ENCODE assay signal across 19 mouse cellular contexts in the genomic region with DNA sequence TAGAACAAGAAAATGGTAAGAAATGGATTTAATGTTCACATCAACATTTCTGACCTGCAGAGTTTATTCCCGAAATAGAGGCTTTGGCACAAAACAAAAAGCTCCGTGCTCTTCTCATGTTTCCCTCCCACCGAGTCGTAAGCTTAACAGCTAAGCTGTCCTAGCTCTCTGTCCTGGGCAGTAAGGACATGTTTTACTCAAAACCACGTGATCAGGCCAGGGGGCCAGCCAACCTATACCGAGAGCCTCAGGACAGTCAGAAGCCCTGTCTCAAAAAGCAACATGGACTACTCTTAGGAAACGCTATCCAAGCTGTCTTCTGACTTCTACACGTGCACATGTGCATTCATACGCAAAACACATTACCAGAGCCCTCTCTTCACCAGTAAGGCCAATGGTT. TPM values are rescaled to one million over a fixed set of nuclear protein-coding genes. Genes with fewer than 3 reads are reported as not detected.
DNase-seq lines count a peak whose midpoint lies in the region; ATAC-seq and TF ChIP-seq lines count a peak whose summit lies in the region.
"Had no signal": no experiment of that assay in that cellular context is flagged by ENCODE, and none has a peak within 500 bp of the region (broad histone marks: within the 10 kb centered on the region; RNA-seq: fewer than 3 reads in every experiment).

No protein-coding gene starts in this region.

- H3K79me2 ChIP-seq in heart, adult 2 months (replicated peaks; ENCODE audit: control insufficient read depth, insufficient read depth, low read length), result peaks cover 11% of the 10 kb centered on the region

- H3K4me3 ChIP-seq in heart, adult 2 months, result no peak overlapping the region
- no peak overlapping the region for H3K4me3 ChIP-seq in liver, embryonic 11.5 days (ENCODE audit: low read depth, low read length)
- no peak overlapping the region for H3K4me3 ChIP-seq in liver, postnatal 0 days (ENCODE audit: low read depth, low read length)
- H3K4me3 ChIP-seq: hindbrain, embryonic 10.5 days had no signal

- H3K4me2 ChIP-seq in liver, embryonic 11.5 days, result no peak overlapping the region
- H3K4me2 ChIP-seq in liver, postnatal 0 days (ENCODE audit: low read depth, low read length), result no peak overlapping the region
- H3K4me2 ChIP-seq: hindbrain, embryonic 14.5 days had no signal

- WGBS in heart, adult 2 months, result 65% methylated on average over 9 of the region's 9 CpGs
- 84% methylated on average over 9 of the region's 9 CpGs for WGBS in liver, embryonic 11.5 days
- WGBS in liver, postnatal 0 days (ENCODE audit: insufficient replicate concordance), result 82% methylated on average over 9 of the region's 9 CpGs

- no peak for TF ChIP-seq POLR2A in heart, adult 2 months (IDR thresholded peaks at IDR 0.05; ENCODE audit: insufficient read depth, low read depth, low read length)

- no peak for ATAC-seq in liver, embryonic 11.5 days (replicated peaks; ENCODE audit: low FRiP score)
- ATAC-seq in liver, postnatal 0 days, result no peak
- ATAC-seq: CD4-positive, CD25-positive, alpha-beta regulatory T cell, adult 4 months; forebrain, embryonic 14.5 days; intestine, postnatal 0 days had no signal

- H3K9ac ChIP-seq in heart, adult 2 months (ENCODE audit: low read depth, low read length), result no peak overlapping the region
- H3K9ac ChIP-seq in liver, embryonic 11.5 days (ENCODE audit: low read depth, low read length), result no peak overlapping the region
- H3K9ac ChIP-seq in liver, postnatal 0 days (replicated peaks), result no peak overlapping the region
- H3K9ac ChIP-seq: hindbrain, embryonic 14.5 days had no signal

- TF ChIP-seq EP300 in heart, adult 2 months (IDR thresholded peaks at IDR 0.05; ENCODE audit: insufficient read depth, low read depth, low read length), result no peak
- no peak for TF ChIP-seq EP300 in liver, postnatal 0 days (IDR thresholded peaks at IDR 0.05; ENCODE audit: low read depth)

- peak overlapping the region; percentile 11; the same call in 1 of the 2 replicates for H3K27ac ChIP-seq in heart, adult 2 months
- no peak overlapping the region for H3K27ac ChIP-seq in liver, embryonic 11.5 days (ENCODE audit: low read depth, low read length)
- no peak overlapping the region for H3K27ac ChIP-seq in liver, postnatal 0 days (ENCODE audit: low read depth)
- H3K27ac ChIP-seq: hindbrain, embryonic 10.5 days; hindbrain, embryonic 14.5 days had no signal

- no peaks in the 10 kb centered on the region for H3K9me3 ChIP-seq in liver, embryonic 11.5 days (ENCODE audit: control insufficient read depth, low read length)
- no peaks in the 10 kb centered on the region for H3K9me3 ChIP-seq in liver, postnatal 0 days (ENCODE audit: low read length)
- H3K9me3 ChIP-seq: G1E; hindbrain, embryonic 10.5 days had no signal

- no peaks in the 10 kb centered on the region; the same call in 1 of the 2 replicates for H3K36me3 ChIP-seq in heart, adult 2 months (ENCODE audit: control insufficient read depth, insufficient read depth, low read length)
- H3K36me3 ChIP-seq in liver, embryonic 11.5 days (ENCODE audit: control insufficient read depth, insufficient read depth, low read length), result no peaks in the 10 kb centered on the region
- no peaks in the 10 kb centered on the region for H3K36me3 ChIP-seq in liver, postnatal 0 days (replicated peaks; ENCODE audit: insufficient read depth, low read length)
- H3K36me3 ChIP-seq: hindbrain, embryonic 10.5 days had no signal

- H3K27me3 ChIP-seq in heart, adult 2 months (ENCODE audit: control insufficient read depth, insufficient read depth, low read length), result no peaks in the 10 kb centered on the region
- no peaks in the 10 kb centered on the region for H3K27me3 ChIP-seq in liver, embryonic 11.5 days (replicated peaks; ENCODE audit: control insufficient read depth, insufficient read depth, low read length)
- no peaks in the 10 kb centered on the region for H3K27me3 ChIP-seq in liver, postnatal 0 days (ENCODE audit: insufficient read depth, low read length)

- H3K4me1 ChIP-seq in heart, adult 2 months (ENCODE audit: control insufficient read depth, insufficient read depth, low read length), result peaks cover 2% of the 10 kb centered on the region
- peaks cover 10% of the 10 kb centered on the region for H3K4me1 ChIP-seq in liver, embryonic 11.5 days (replicated peaks; ENCODE audit: control insufficient read depth, insufficient read depth, low read length)
- H3K4me1 ChIP-seq in liver, postnatal 0 days (ENCODE audit: insufficient read depth), result peaks cover 3% of the 10 kb centered on the region; the same call in 1 of the 2 replicates
- H3K4me1 ChIP-seq: hindbrain, embryonic 10.5 days had no signal

- DNase-seq in cerebellum, adult 9-11 months, result peak; percentile 16
- DNase-seq in cerebellum, adult 11-12 months, result no peak
- DNase-seq in heart, adult 2 months, result peak in 1 of 2 experiments; percentile 17
- no peak for DNase-seq in heart, postnatal 25 days (ENCODE audit: low spot score)
- DNase-seq in liver, embryonic 11.5 days (ENCODE audit: low spot score), result peak; percentile 21
- no peak for DNase-seq in liver, postnatal 0 days
- no peak for DNase-seq in thymus, postnatal 14 days
- DNase-seq: adrenal gland, postnatal 10 days; B cell, adult 2 months; cerebellum, adult 11 months; cerebellum, adult 9-10 months; cerebellum, postnatal 36 days; heart, postnatal 10 days had no signal

- intact Hi-C loops in heart, adult 2 months (cut with DNase I), result no loop called here
- intact Hi-C loops in heart, postnatal 25 days (cut with DNase I), result no loop called here

- no peak for TF ChIP-seq CTCF in heart, adult 2 months (IDR thresholded peaks at IDR 0.05)
- no peak for TF ChIP-seq CTCF in liver, postnatal 0 days (IDR thresholded peaks at IDR 0.05; ENCODE audit: low read depth)

RNA-seq across cellular contexts. Expression of a gene that starts 23.1 kb away (rescaled TPM):
- 10 to 100 TPM; 60.5 to 62.1 TPM for total RNA-seq in heart, adult 2 months (2021)
- 27.0 and 42.5 TPM in 2 replicates for polyA plus RNA-seq in heart, adult 2 months (2012; rRNA removed)
- total RNA-seq in heart, postnatal 25 days (2021), result 10 to 100 TPM; 55.8 to 59.0 TPM
- 31.4 and 32.0 TPM in 2 replicates for polyA plus RNA-seq in liver, embryonic 11.5 days (2014; fragmentation: Nextera tagmentation; extraction: Ambion mirVana)
- polyA plus RNA-seq in liver, postnatal 0 days (2015; fragmentation: Nextera tagmentation; extraction: Ambion mirVana), result 16.0 and 17.4 TPM in 2 replicates

Comparison
In these comparisons a context has a peak if more than half of its experiments do, and no peak if none do; other contexts are left out.
1. DNase-seq: peak in cerebellum, adult 9-11 months (single experiment) and liver, embryonic 11.5 days (single experiment); none in cerebellum, adult 11-12 months (single experiment), heart, postnatal 25 days (single experiment), liver, postnatal 0 days (single experiment) and thymus, postnatal 14 days (single experiment).